Mouse (Mus musculus) brain, embryonic 14.5 days (tissue): ENCODE measurements around the gene H2-Eb1. TPM values are rescaled to one million over a fixed set of nuclear protein-coding genes. Genes with fewer than 3 reads are reported as not detected.

Experiments used
- DNase-seq: peaks from one replicate; pipeline ENCODE4 v3.0.0-alpha.2; 2011; ENCODE audit warnings: low read depth
- CTCF ChIP-seq: fragments of 200-500 bp; IDR thresholded peaks from 2 replicates; pipeline ENCODE4 v1.5.1; 2012; ENCODE audit warnings: inconsistent platforms, mild to moderate bottlenecking, moderate library complexity, borderline replicate concordance; ENCODE audit not compliant: insufficient read depth, insufficient read length; ENCODE audit errors: extremely low read depth
- POLR2A ChIP-seq: fragments of 200-500 bp; IDR thresholded peaks from 2 replicates; pipeline ENCODE4 v1.6.1; 2012; ENCODE audit warnings: mild to moderate bottlenecking, inconsistent platforms, borderline replicate concordance; ENCODE audit not compliant: poor library complexity, insufficient read depth, insufficient read length, severe bottlenecking; ENCODE audit errors: extremely low read depth
- polyA plus RNA-seq: library from polyadenylated mRNA; depleted of rRNA; stranded (reverse); fragments of >200 nt; gene quantifications from 2 replicates; pipeline ENCODE4 v1.2.3, GENCODE M21; 2012

The H2-Eb1 gene
- polyA plus RNA-seq, 1 experiment = 1.6 TPM

GRCm38 (mm10) chr17:34269817-34270216 lies 35.9 kb upstream of the H2-Eb1 start:
- TF ChIP-seq POLR2A = no peak
- no peak for TF ChIP-seq CTCF
- no peak for DNase-seq

- TF ChIP-seq POLR2A (no peak), CTCF (no peak)
- DNase-seq = no peak
These were observed 35.4 kb upstream of the H2-Eb1 start for GRCm38 (mm10) chr17:34270230-34270629.

- TF ChIP-seq CTCF (no peak), POLR2A (no peak)
- DNase-seq = no peak
These were observed 34.7 kb upstream of the H2-Eb1 start for GRCm38 (mm10) chr17:34270940-34271339.

- no peak for TF ChIP-seq CTCF
- no peak for TF ChIP-seq POLR2A
- DNase-seq = no peak
These were observed 33.6 kb upstream of the H2-Eb1 start for GRCm38 (mm10) chr17:34272102-34272501.

GRCm38 (mm10) chr17:34280499-34281038 lies 25.1 kb upstream of the H2-Eb1 start:
- no peak for TF ChIP-seq CTCF
- no peak for TF ChIP-seq POLR2A
- no peak for DNase-seq

GRCm38 (mm10) chr17:34281836-34282235 lies 23.8 kb upstream of the H2-Eb1 start:
- DNase-seq = no peak
- no peak for TF ChIP-seq CTCF
- no peak for TF ChIP-seq POLR2A

GRCm38 (mm10) chr17:34285371-34285770 lies 20.3 kb upstream of the H2-Eb1 start:
- no peak for DNase-seq
- TF ChIP-seq CTCF (no peak), POLR2A (no peak)

- no peak for DNase-seq
- peak; percentile 42; the same call in 1 of the 2 replicates for TF ChIP-seq CTCF
- no peak for TF ChIP-seq POLR2A
These were observed 19.8 kb upstream of the H2-Eb1 start for GRCm38 (mm10) chr17:34285848-34286247.

GRCm38 (mm10) chr17:34286501-34286900 lies 19.2 kb upstream of the H2-Eb1 start:
- TF ChIP-seq CTCF (no peak), POLR2A (no peak)

GRCm38 (mm10) chr17:34286999-34287398 lies 18.7 kb upstream of the H2-Eb1 start:
- DNase-seq = no peak
- no peak for TF ChIP-seq POLR2A
- no peak for TF ChIP-seq CTCF

More at GRCm38 (mm10) chr17:34286501-34286900, 19.2 kb upstream of the H2-Eb1 start:
- DNase-seq = no peak

- TF ChIP-seq POLR2A (no peak), CTCF (no peak)
- DNase-seq = peak; percentile 77
These were observed 18.0 kb upstream of the H2-Eb1 start, which contains the start of gene H2-Aa for GRCm38 (mm10) chr17:34287648-34288047. Gene H2-Aa (minus strand): TSS chr17:34287823.

GRCm38 (mm10) chr17:34288131-34288530 lies 17.5 kb upstream of the H2-Eb1 start:
- DNase-seq = no peak
- TF ChIP-seq POLR2A (no peak), CTCF (no peak)
